In the genomic region with DNA sequence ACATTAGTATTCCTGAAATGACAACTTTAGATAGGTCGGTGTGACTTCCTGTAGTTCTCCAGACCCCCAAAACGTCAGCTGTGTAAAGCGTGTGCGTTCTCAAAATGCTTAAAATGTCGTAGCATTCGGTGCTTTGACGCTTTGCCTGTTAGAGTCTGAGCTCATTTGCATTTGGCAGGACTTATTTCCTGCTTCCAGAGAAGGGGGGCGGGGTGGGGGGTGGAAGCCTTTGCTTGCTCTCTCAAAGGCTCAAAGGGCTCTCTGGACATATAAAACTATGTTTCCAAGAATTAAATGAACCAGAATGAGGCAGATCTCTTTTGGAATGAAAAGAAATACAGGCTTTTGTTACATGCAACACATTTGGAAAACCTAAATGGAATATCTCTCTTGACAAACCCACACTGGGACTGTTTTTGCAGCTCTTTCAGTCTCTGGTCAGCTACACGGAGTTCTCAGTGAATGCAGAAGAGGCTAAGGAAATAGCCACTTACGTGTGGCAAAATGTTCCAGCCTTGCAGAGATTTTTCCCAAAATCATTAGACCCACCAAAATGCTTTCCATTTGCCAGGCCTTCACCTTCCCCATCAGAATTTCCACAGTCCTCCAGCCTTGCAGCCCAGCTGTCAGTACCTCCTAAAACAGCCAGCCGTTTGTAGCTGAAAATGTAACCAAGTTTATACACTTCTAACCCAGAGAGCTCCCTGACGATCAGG, we compare ENCODE assay signal across 8 mouse cellular contexts.
DNase-seq lines count a peak whose midpoint lies in the region; ATAC-seq and TF ChIP-seq lines count a peak whose summit lies in the region.

No protein-coding gene starts in this region.

- no peak overlapping the region for H3K9ac ChIP-seq in intestine, postnatal 0 days (ENCODE audit: low read depth, low read length)
- peak overlapping the region; percentile 44; the same call in 1 of the 2 replicates for H3K9ac ChIP-seq in limb, embryonic 14.5 days (ENCODE audit: low read depth, low read length, severe bottlenecking)
- peak overlapping the region; percentile 2; the same call in 1 of the 2 replicates for H3K9ac ChIP-seq in midbrain, embryonic 11.5 days (ENCODE audit: low read length)

- TF ChIP-seq POLR2A in limb, embryonic 14.5 days (IDR thresholded peaks at IDR 0.05; ENCODE audit: borderline replicate concordance, extremely low read depth, insufficient read depth, insufficient read length) = no peak
- TF ChIP-seq POLR2A in testis, adult 2 months (IDR thresholded peaks at IDR 0.05; ENCODE audit: control insufficient read depth, low read depth, low read length) = no peak

- peaks cover 8% of the 10 kb centered on the region for H3K4me1 ChIP-seq in intestine, postnatal 0 days (replicated peaks; ENCODE audit: control insufficient read depth, insufficient read depth, low read length)
- H3K4me1 ChIP-seq in limb, embryonic 14.5 days (ENCODE audit: control insufficient read depth, insufficient read depth, low read length) = peaks cover 42% of the 10 kb centered on the region
- peaks cover 15% of the 10 kb centered on the region for H3K4me1 ChIP-seq in midbrain, embryonic 11.5 days (ENCODE audit: control insufficient read depth, insufficient read depth, low read length)
- peaks cover 5% of the 10 kb centered on the region for H3K4me1 ChIP-seq in testis, adult 2 months (ENCODE audit: control insufficient read depth, insufficient read depth, low read length)

- no peaks in the 10 kb centered on the region for H3K36me3 ChIP-seq in intestine, postnatal 0 days (ENCODE audit: control insufficient read depth, insufficient read depth)
- H3K36me3 ChIP-seq in limb, embryonic 14.5 days (ENCODE audit: control insufficient read depth, insufficient read depth, low read length) = no peaks in the 10 kb centered on the region
- H3K36me3 ChIP-seq in midbrain, embryonic 11.5 days (ENCODE audit: control insufficient read depth, insufficient read depth, low read length) = no peaks in the 10 kb centered on the region
- no peaks in the 10 kb centered on the region for H3K36me3 ChIP-seq in testis, adult 2 months (ENCODE audit: control insufficient read depth, insufficient read depth, low read length)

- DNase-seq in gastrocnemius, adult 18-20 months (ENCODE audit: low spot score) = peak; percentile 33
- DNase-seq in gastrocnemius, adult 8-10 months (ENCODE audit: low spot score in 2 of 2) = no peak
- DNase-seq in cerebellum, postnatal 14 days = peak; percentile 61 to 67
- DNase-seq in heart, adult 18-20 months = peak; percentile 62 to 78
- peak; percentile 71 for DNase-seq in limb, embryonic 14.5 days (ENCODE audit: low spot score)
- DNase-seq in midbrain, embryonic 11.5 days (ENCODE audit: low spot score, missing footprints) = peak; percentile 93

- no peaks in the 10 kb centered on the region for H3K27me3 ChIP-seq in intestine, postnatal 0 days (replicated peaks; ENCODE audit: control insufficient read depth, insufficient read depth, low read length)
- H3K27me3 ChIP-seq in limb, embryonic 14.5 days (ENCODE audit: control insufficient read depth, insufficient read depth, low read length) = no peaks in the 10 kb centered on the region
- no peaks in the 10 kb centered on the region for H3K27me3 ChIP-seq in midbrain, embryonic 11.5 days (ENCODE audit: control insufficient read depth, insufficient read depth, low read length)
- no peaks in the 10 kb centered on the region for H3K27me3 ChIP-seq in testis, adult 2 months (ENCODE audit: control insufficient read depth, insufficient read depth, low read length)

- ATAC-seq in intestine, postnatal 0 days = peak; percentile 60
- ATAC-seq in limb, embryonic 14.5 days (ENCODE audit: low FRiP score, low read depth) = 0 out of 2 replicates have a peak, but pooled peaks have one; percentile 38
- ATAC-seq in midbrain, embryonic 11.5 days (ENCODE audit: low FRiP score) = peak; percentile 40

- WGBS in intestine, postnatal 0 days = 5% methylated on average over 12 of the region's 12 CpGs
- WGBS in limb, embryonic 14.5 days = 3% methylated on average over 12 of the region's 12 CpGs
- WGBS in midbrain, embryonic 11.5 days = 8% methylated on average over 12 of the region's 12 CpGs

- peak overlapping the region; percentile 67 for H3K4me2 ChIP-seq in intestine, postnatal 0 days (replicated peaks; ENCODE audit: low read depth)
- peak overlapping the region; percentile 52 for H3K4me2 ChIP-seq in limb, embryonic 14.5 days (replicated peaks; ENCODE audit: low read depth, low read length, severe bottlenecking)
- peak overlapping the region; percentile 57 for H3K4me2 ChIP-seq in midbrain, embryonic 11.5 days

- H3K27ac ChIP-seq in intestine, postnatal 0 days (ENCODE audit: low read depth, low read length) = peak overlapping the region; percentile 65
- H3K27ac ChIP-seq in limb, embryonic 14.5 days (replicated peaks; ENCODE audit: low read depth, low read length) = peak overlapping the region; percentile 80
- no peak overlapping the region; the same call in 1 of the 2 replicates for H3K27ac ChIP-seq in midbrain, embryonic 11.5 days (ENCODE audit: low read depth, low read length)
- peak overlapping the region; percentile 84 for H3K27ac ChIP-seq in testis, adult 2 months (ENCODE audit: control insufficient read depth, insufficient read depth, low read depth, low read length)

- no peaks in the 10 kb centered on the region for H3K9me3 ChIP-seq in intestine, postnatal 0 days (ENCODE audit: control insufficient read depth)
- no peaks in the 10 kb centered on the region for H3K9me3 ChIP-seq in limb, embryonic 14.5 days (ENCODE audit: control insufficient read depth, low read length)
- no peaks in the 10 kb centered on the region for H3K9me3 ChIP-seq in midbrain, embryonic 11.5 days (ENCODE audit: control insufficient read depth, low read length)

- no peak for TF ChIP-seq CTCF in intestine, postnatal 0 days (IDR thresholded peaks at IDR 0.05; ENCODE audit: low read depth)
- no peak for TF ChIP-seq CTCF in testis, adult 2 months (IDR thresholded peaks at IDR 0.05; ENCODE audit: control insufficient read depth, insufficient read depth, insufficient replicate concordance, low read depth, low read length)

- H3K4me3 ChIP-seq in intestine, postnatal 0 days (ENCODE audit: low read depth, low read length) = peak overlapping the region; percentile 36
- peak overlapping the region; percentile 26 for H3K4me3 ChIP-seq in limb, embryonic 14.5 days (replicated peaks; ENCODE audit: low read length)
- H3K4me3 ChIP-seq in midbrain, embryonic 11.5 days (ENCODE audit: low read depth, low read length) = peak overlapping the region; percentile 37
- H3K4me3 ChIP-seq in testis, adult 2 months (ENCODE audit: control insufficient read depth, low read depth, low read length) = no peak overlapping the region

Comparison
In these comparisons a context has a peak if more than half of its experiments do, and no peak if none do; other contexts are left out.
1. DNase-seq: peak in gastrocnemius, adult 18-20 months (single experiment), cerebellum, postnatal 14 days (2 of 2), heart, adult 18-20 months (2 of 2), limb, embryonic 14.5 days (single experiment) and midbrain, embryonic 11.5 days (single experiment); none in gastrocnemius, adult 8-10 months (0 of 2).
2. Peak in every context shown above with its lines, with median percentiles within 50 percentile points of each other: ATAC-seq and H3K4me2 ChIP-seq.